Mouse (Mus musculus) liver, embryonic 12.5 days (tissue): ENCODE results near the gene Tnfrsf11a. TPM values are rescaled to one million over a fixed set of nuclear protein-coding genes. Genes with fewer than 3 reads are reported as not detected.

Experiments
- ATAC-seq: fragments of 200-750 bp; cut with Nextera tagmentation; 2 replicates; pipeline ENCODE4 v1.8.0; 2017; ENCODE audit warnings: moderate number of reproducible peaks, mild to moderate bottlenecking, moderate library complexity
- H3K27ac ChIP-seq: fragments of 300-500 bp; sonication (generic); 2 replicates; pipeline ENCODE4 v1.5.1; 2016; ENCODE audit warnings: mild to moderate bottlenecking
- H3K27me3 ChIP-seq: fragments of 300-500 bp; sonication (generic); replicated peaks from 2 replicates; pipeline ENCODE4 v1.6.1; 2016; ENCODE audit warnings: mild to moderate bottlenecking, moderate library complexity
- H3K36me3 ChIP-seq: fragments of 300-500 bp; sonication (generic); 2 replicates; pipeline ENCODE4 v1.6.1; 2016; ENCODE audit warnings: mild to moderate bottlenecking, moderate library complexity
- H3K4me1 ChIP-seq: fragments of 300-500 bp; sonication (generic); 2 replicates; pipeline ENCODE4 v1.6.1; 2016
- H3K4me2 ChIP-seq: fragments of 300-500 bp; sonication (generic); 2 replicates; pipeline ENCODE4 v1.6.1; 2016; ENCODE audit warnings: mild to moderate bottlenecking, moderate library complexity
- H3K4me3 ChIP-seq: fragments of 300-500 bp; sonication (generic); 2 replicates; pipeline ENCODE4 v1.5.1; 2016; ENCODE audit warnings: mild to moderate bottlenecking, moderate library complexity
- H3K9ac ChIP-seq: fragments of 300-500 bp; sonication (generic); 2 replicates; pipeline ENCODE4 v1.6.1; 2016; ENCODE audit warnings: mild to moderate bottlenecking, moderate library complexity
- H3K9me3 ChIP-seq: fragments of 300-500 bp; sonication (generic); replicated peaks from 2 replicates; pipeline ENCODE4 v1.6.1; 2016; ENCODE audit warnings: mild to moderate bottlenecking, moderate library complexity
- WGBS: fragments of 180-500 bp; shearing (Covaris S2); methylation state at CpG from one replicate; pipeline ENCODE4 v1.1.7; 2016; ENCODE audit not compliant: insufficient replicate concordance; 5-methylcytosine and 5-hydroxymethylcytosine counted together
- polyA plus RNA-seq: library from polyadenylated mRNA; unstranded; fragments of >200 nt; fragmentation: Nextera tagmentation; extraction: Ambion mirVana; gene quantifications from 2 replicates; pipeline ENCODE4 v1.2.1, GENCODE M21; 2016

Tnfrsf11a gene
- polyA plus RNA-seq, 1 experiment from 2014 or later, result 0.63 TPM

DNA sequence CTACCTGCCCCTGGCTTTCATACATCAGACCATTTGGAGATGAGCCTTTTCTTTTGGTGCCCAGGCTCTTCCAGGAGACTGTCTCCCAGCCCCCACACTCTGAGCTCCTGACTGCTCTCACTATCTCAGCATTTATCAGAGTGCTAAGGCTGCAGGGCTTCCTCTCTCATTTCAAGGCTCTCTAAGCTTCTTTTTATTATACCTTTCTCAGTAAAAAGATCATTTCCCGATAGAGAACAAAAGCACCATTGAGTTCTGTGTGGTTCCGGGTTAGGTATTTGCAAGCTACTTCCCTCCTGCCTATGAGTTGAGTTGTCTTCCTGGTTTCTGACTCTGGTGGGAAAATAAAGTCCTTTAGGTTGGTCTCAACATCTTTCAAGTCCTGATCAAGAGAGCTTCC is 103.0 kb downstream of the Tnfrsf11a start:
- no peaks in the 10 kb centered on the region for H3K9me3 ChIP-seq
- H3K9ac ChIP-seq, result no peak overlapping the region

DNA sequence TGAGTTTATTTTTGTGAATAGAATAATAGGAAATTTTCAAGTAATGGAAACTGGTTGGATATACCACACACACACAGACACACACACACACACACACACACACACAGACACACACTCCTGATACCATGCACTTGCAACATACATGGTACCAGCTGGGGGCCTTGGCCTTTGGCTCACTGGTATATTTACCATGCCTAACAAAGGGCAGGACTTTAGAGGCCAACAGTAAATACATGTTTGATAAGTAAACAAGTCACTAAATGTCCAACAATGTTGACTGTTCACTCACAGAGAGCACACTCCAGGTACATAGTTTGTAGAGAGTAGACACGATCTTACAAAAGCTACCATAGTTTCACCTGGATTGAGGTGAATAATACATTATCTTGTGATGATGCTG is 104.6 kb downstream of the Tnfrsf11a start:
- Histone ChIP-seq H3K36me3 (no peaks in the 10 kb centered on the region), H3K27ac (no peak overlapping the region), H3K4me3 (no peak overlapping the region), H3K4me2 (no peak overlapping the region), H3K4me1 (0 out of 2 replicates have a peak, but pooled peaks cover 3% of the 10 kb centered on the region), H3K9ac (no peak overlapping the region), H3K27me3 (peaks cover 15% of the 10 kb centered on the region), H3K9me3 (no peaks in the 10 kb centered on the region)
- ATAC-seq, result no peak
- WGBS, result 75% methylated on average over 1 of the region's 1 CpGs

More for the DNA sequence above, 103.0 kb downstream of the Tnfrsf11a start:
- no peak for ATAC-seq
- H3K4me1 ChIP-seq, result 0 out of 2 replicates have a peak, but pooled peaks cover 3% of the 10 kb centered on the region
- no peak overlapping the region for H3K4me2 ChIP-seq
- peaks cover 18% of the 10 kb centered on the region for H3K27me3 ChIP-seq
- no peak overlapping the region for H3K27ac ChIP-seq
- no peak overlapping the region for H3K4me3 ChIP-seq
- WGBS, result 69% methylated on average over 2 of the region's 2 CpGs
- no peaks in the 10 kb centered on the region for H3K36me3 ChIP-seq

DNA sequence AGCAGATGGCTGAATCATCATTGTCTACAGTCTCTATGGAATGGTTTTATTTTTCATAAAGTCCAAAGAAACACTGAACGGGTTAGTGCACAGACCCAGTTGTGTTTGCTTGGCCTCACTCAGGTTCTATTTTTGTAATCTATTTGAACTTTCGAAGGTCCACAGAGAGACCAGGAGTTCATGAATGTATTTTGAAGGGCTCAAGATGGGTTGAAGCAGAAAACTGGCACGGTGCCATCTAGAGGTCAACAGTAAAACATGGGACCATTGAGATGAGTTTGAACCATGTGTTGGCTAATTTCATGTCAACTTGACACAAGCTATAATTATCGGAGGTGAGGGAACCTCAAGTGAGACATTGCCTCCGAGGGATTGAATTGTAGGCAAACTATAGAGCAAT is 105.1 kb downstream of the Tnfrsf11a start:
- no peak overlapping the region for H3K27ac ChIP-seq
- H3K27me3 ChIP-seq, result peaks cover 12% of the 10 kb centered on the region
- H3K9ac ChIP-seq, result no peak overlapping the region
- no peak for ATAC-seq
- no peaks in the 10 kb centered on the region for H3K9me3 ChIP-seq
- H3K4me2 ChIP-seq, result no peak overlapping the region
- 0 out of 2 replicates have a peak, but pooled peaks cover 3% of the 10 kb centered on the region for H3K4me1 ChIP-seq
- H3K4me3 ChIP-seq, result no peak overlapping the region
- WGBS, result 61% methylated on average over 5 of the region's 5 CpGs
- no peaks in the 10 kb centered on the region for H3K36me3 ChIP-seq

DNA sequence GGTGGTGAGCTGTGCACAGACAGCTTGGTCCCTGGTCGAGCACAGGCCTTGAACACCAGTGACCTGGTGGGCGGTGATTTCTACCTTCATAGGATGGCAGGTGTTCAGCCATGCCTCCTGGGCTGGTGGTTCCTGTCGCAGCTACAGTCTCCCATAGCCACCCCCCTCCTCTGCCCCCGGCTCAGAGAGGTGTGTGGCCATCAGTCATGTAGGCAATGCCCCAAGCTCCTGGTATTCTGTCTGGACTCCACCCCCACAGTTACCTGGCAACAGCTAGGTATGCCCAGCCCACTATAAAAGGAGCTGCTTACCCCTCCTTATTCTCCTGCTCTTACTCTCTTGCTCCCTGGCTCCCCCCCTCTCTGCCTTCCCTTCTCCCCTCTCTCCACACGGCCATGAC is 105.8 kb downstream of the Tnfrsf11a start:
- Histone ChIP-seq H3K4me2 (no peak overlapping the region), H3K36me3 (no peaks in the 10 kb centered on the region), H3K27ac (no peak overlapping the region), H3K4me1 (0 out of 2 replicates have a peak, but pooled peaks cover 2% of the 10 kb centered on the region), H3K4me3 (no peak overlapping the region), H3K9me3 (no peaks in the 10 kb centered on the region), H3K9ac (no peak overlapping the region), H3K27me3 (0 out of 2 replicates have a peak, but pooled peaks cover 7% of the 10 kb centered on the region)
- ATAC-seq, result peak; percentile 27; the same call in 1 of the 2 replicates
- WGBS, result 58% methylated on average over 5 of the region's 5 CpGs

DNA sequence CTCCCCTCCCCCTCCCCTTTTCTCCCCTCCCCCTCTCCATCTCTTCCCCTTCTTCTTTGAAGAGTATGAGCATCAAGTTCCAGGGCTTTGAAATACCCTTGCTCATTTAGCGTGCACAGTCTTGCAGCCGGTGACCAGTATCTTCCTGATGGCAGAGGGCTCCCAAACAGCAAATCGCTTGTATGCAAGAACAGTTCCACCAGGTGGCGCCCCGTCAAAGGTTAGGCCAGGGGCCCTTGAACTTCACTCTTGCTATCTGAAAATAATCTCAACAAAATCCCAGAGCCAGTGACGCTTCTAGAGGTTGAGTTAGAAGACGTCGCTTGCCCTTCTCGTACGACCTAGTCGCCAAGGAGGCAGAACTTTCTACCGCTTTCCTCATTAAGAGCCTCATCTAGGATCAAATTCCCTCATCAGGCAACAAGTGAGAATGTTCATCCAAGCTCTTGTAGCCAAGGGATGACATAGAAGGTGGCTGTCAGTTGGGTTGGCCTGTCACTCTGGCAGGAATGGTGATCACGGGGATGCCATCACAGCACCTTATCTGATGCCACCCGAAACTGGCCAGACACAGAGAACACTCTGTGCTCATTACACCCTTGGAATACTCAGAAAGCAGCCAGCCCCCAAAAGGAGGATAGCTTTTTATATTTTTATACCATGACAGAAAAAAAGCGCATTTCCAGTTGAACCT is 110.7 kb downstream of the Tnfrsf11a start:
- no peaks in the 10 kb centered on the region for H3K36me3 ChIP-seq
- H3K9ac ChIP-seq, result no peak overlapping the region
- no peak overlapping the region for H3K4me2 ChIP-seq
- H3K4me1 ChIP-seq, result 0 out of 2 replicates have a peak, but pooled peaks cover 2% of the 10 kb centered on the region
- no peak overlapping the region for H3K4me3 ChIP-seq
- no peak overlapping the region for H3K27ac ChIP-seq
- no peaks in the 10 kb centered on the region for H3K9me3 ChIP-seq
- 0 out of 2 replicates have a peak, but pooled peaks cover 11% of the 10 kb centered on the region for H3K27me3 ChIP-seq
- 28% methylated on average over 15 of the region's 15 CpGs for WGBS
- no peak for ATAC-seq

DNA sequence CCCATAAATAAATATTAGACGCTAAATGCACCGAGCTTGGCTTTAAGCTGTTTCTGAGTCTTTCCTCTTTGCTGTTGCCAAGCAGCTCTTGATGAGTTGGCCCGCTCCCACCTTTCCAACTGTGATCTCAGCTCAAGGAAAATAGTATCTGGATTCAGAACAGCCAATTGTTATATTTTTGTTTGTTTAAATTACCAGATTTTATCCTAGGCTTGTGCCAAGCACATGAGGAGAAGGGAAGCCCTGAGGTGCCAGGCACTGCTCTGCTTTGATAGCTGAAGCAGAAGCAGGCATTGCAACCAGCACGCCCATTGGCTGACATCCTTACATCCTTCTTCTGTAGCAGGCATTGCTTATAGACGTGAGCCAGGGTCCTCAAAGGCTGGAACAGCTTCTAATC is 114.5 kb downstream of the Tnfrsf11a start:
- ATAC-seq, result no peak
- H3K9ac ChIP-seq, result no peak overlapping the region
- no peak overlapping the region for H3K4me3 ChIP-seq
- WGBS, result 60% methylated on average over 5 of the region's 5 CpGs
- H3K9me3 ChIP-seq, result no peaks in the 10 kb centered on the region
- H3K4me1 ChIP-seq, result 0 out of 2 replicates have a peak, but pooled peaks cover 2% of the 10 kb centered on the region
- H3K4me2 ChIP-seq, result no peak overlapping the region
- H3K27me3 ChIP-seq, result 0 out of 2 replicates have a peak, but pooled peaks cover 3% of the 10 kb centered on the region
- H3K36me3 ChIP-seq, result no peaks in the 10 kb centered on the region
- no peak overlapping the region for H3K27ac ChIP-seq

Other genes with a start within 250 kb of the Tnfrsf11a start
- gene Pign, start 117.0 kb upstream of the Tnfrsf11a start, polyA plus RNA-seq, result 9.5 and 9.7 TPM in 2 replicates
- gene Relch, start 116.9 kb upstream of the Tnfrsf11a start, polyA plus RNA-seq, result 19.1 and 21.6 TPM in 2 replicates
- 1.7 and 1.9 TPM in 2 replicates for gene Zcchc2, start 209.7 kb downstream of the Tnfrsf11a start, polyA plus RNA-seq